Mouse (Mus musculus) embryonic fibroblast, embryonic 13.5 days (primary cell): ENCODE measurements around the gene Nfatc2ip.

Experiments
- CTCF ChIP-seq: IDR thresholded peaks from 2 replicates; pipeline ENCODE4 v1.5.1; 2011; ENCODE audit warnings: mild to moderate bottlenecking, control low read depth, low read length, moderate library complexity, borderline replicate concordance; ENCODE audit not compliant: insufficient read depth
- POLR2A ChIP-seq: IDR thresholded peaks from 2 replicates; pipeline ENCODE4 v1.6.1; 2011; ENCODE audit warnings: low read depth, mild to moderate bottlenecking, control low read depth, low read length, moderate library complexity

DNA sequence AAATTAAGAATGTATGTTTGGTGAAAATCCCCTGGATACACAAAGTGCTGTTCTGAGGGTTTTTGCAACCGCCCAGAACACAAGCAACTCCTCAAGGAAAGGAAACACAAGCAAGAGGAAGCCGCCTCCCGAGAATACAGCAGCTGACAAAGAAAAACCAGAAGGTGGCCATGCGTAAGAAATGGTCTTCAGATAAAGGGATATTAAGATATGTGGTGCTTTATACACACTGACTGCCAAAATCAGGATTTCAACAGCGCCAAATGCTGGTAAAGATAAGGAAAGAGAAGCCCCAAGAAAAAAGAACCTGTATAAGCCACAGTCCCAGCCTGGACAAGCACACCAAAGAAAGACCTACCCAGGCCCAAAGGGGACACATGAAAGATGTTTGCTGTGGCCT, 13.0 kb downstream of the Nfatc2ip start:
- TF ChIP-seq CTCF (no peak), POLR2A (no peak)
